In the genomic region with DNA sequence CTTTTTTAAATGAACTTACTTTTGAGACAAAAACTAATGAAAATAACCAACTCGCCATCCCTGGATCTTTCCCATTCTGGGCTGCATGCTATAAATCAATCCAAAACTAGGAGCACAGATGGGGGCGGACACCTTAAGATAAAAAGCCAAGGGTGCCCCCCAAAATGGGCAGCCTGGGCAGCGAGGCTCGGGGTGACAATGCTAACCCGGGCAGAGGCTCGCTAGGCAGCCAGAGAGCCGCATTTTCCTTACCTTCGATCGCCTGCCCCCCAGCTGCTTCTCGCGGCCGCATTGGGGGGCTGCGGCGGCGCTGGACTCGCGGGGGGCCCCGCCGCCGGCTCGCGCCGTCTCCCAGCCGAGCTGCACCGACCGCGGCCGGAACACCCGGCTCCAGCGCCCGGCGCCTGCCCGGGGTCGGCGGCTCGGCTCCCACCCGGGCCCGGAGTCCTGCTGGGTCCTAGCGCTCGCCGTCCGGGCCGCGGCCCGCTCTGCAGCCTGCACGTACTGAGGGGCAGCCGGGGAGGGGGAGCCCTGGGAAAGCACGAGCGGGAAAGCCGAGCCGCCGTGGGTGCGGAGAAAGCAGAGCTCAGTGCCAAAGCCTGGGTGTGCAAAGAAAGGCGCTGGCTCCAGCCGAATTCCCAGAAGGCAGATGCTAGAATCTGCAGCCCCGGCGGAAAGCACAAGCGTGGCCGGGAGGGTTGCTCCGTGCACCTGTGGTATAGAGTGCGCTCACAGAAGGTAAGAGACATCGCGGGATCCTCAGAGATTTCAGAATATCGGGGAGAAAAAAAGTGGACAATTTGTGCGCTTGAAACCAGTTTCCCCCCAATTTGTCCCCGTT, we compare ENCODE assay signal across 8 mouse cellular contexts. TPM values are rescaled to one million over a fixed set of nuclear protein-coding genes. Genes with fewer than 3 reads are reported as not detected.
DNase-seq lines count a peak whose midpoint lies in the region; ATAC-seq and TF ChIP-seq lines count a peak whose summit lies in the region.

A gene (minus strand): TSS at position 364 of the 841 bp plus-strand sequence.

- H3K9ac ChIP-seq in kidney, embryonic 14.5 days (ENCODE audit: low read depth, low read length) = peak within 1 kb of the TSS; percentile 79
- peak within 1 kb of the TSS; percentile 94 for H3K9ac ChIP-seq in liver, adult 2 months (ENCODE audit: low read depth, low read length)

- peaks cover 3% of the 10 kb centered on the region; the same call in 1 of the 2 replicates for H3K79me2 ChIP-seq in liver, adult 2 months (ENCODE audit: control insufficient read depth, insufficient read depth, low read length)

- H3K4me2 ChIP-seq in kidney, embryonic 14.5 days (replicated peaks; ENCODE audit: low read depth, low read length) = peak within 1 kb of the TSS; percentile 86

- H3K4me3 ChIP-seq in bone marrow, adult 2 months (replicated peaks; ENCODE audit: control insufficient read depth, low read depth, low read length) = peak within 1 kb of the TSS; percentile 84
- H3K4me3 ChIP-seq in heart, embryonic 10.5 days = peak within 1 kb of the TSS; percentile 91
- peak within 1 kb of the TSS; percentile 85 for H3K4me3 ChIP-seq in kidney, embryonic 14.5 days (ENCODE audit: low read length)
- peak within 1 kb of the TSS; percentile 95 for H3K4me3 ChIP-seq in liver, adult 2 months (ENCODE audit: insufficient read depth, low read depth, low read length)

- under 1% methylated on average over 66 of the region's 66 CpGs for whole genome bisulfite sequencing in bone marrow, adult 2 months
- WGBS in heart, embryonic 10.5 days = under 1% methylated on average over 66 of the region's 66 CpGs
- under 1% methylated on average over 66 of the region's 66 CpGs for WGBS in kidney, embryonic 14.5 days
- 1% methylated on average over 66 of the region's 66 CpGs for WGBS in liver, adult 2 months

- no peaks in the 10 kb centered on the region for H3K36me3 ChIP-seq in heart, embryonic 10.5 days
- H3K36me3 ChIP-seq in kidney, embryonic 14.5 days (ENCODE audit: control insufficient read depth, insufficient read depth, low read length) = no peaks in the 10 kb centered on the region
- no peaks in the 10 kb centered on the region for H3K36me3 ChIP-seq in liver, adult 2 months (ENCODE audit: control insufficient read depth, insufficient read depth, low read length)

- no peaks in the 10 kb centered on the region for H3K27me3 ChIP-seq in heart, embryonic 10.5 days (ENCODE audit: insufficient read depth, poor library complexity, severe bottlenecking)
- no peaks in the 10 kb centered on the region for H3K27me3 ChIP-seq in kidney, embryonic 14.5 days (ENCODE audit: control insufficient read depth, insufficient read depth, low read length)
- no peaks in the 10 kb centered on the region for H3K27me3 ChIP-seq in liver, adult 2 months (ENCODE audit: control insufficient read depth, insufficient read depth, low read length)

- H3K27ac ChIP-seq in bone marrow, adult 2 months (ENCODE audit: control insufficient read depth, insufficient read depth, low read depth, low read length, poor library complexity) = peak within 1 kb of the TSS; percentile 92
- peak within 1 kb of the TSS; percentile 98 for H3K27ac ChIP-seq in heart, embryonic 10.5 days
- peak within 1 kb of the TSS; percentile 73 for H3K27ac ChIP-seq in kidney, embryonic 14.5 days (ENCODE audit: low read depth, low read length)
- peak within 1 kb of the TSS; percentile 91 for H3K27ac ChIP-seq in liver, adult 2 months (replicated peaks; ENCODE audit: insufficient read depth, low read depth, low read length)

- peak; percentile 32; the same call in 1 of the 2 replicates for TF ChIP-seq POLR2A in bone marrow, adult 2 months (IDR thresholded peaks at IDR 0.05; ENCODE audit: borderline replicate concordance, control insufficient read depth, low read depth, low read length)
- no peak for TF ChIP-seq POLR2A in liver, adult 2 months (IDR thresholded peaks at IDR 0.05; ENCODE audit: extremely low read depth, insufficient read depth, low read length)

- peaks cover 2% of the 10 kb centered on the region for H3K4me1 ChIP-seq in bone marrow, adult 2 months (ENCODE audit: control insufficient read depth, insufficient read depth, low read length)
- H3K4me1 ChIP-seq in heart, embryonic 10.5 days = peaks cover 29% of the 10 kb centered on the region
- H3K4me1 ChIP-seq in kidney, embryonic 14.5 days (ENCODE audit: control insufficient read depth, insufficient read depth, low read length) = peaks cover 23% of the 10 kb centered on the region
- peaks cover 8% of the 10 kb centered on the region; the same call in 1 of the 2 replicates for H3K4me1 ChIP-seq in liver, adult 2 months (ENCODE audit: control insufficient read depth, insufficient read depth, low read length)

- no peak for TF ChIP-seq CTCF in bone marrow, adult 2 months (IDR thresholded peaks at IDR 0.05; ENCODE audit: control insufficient read depth, insufficient read depth, low read length)
- TF ChIP-seq CTCF in liver, adult 2 months (IDR thresholded peaks at IDR 0.05; ENCODE audit: low read depth, low read length) = no peak

- no peaks in the 10 kb centered on the region for H3K9me3 ChIP-seq in heart, embryonic 10.5 days
- no peaks in the 10 kb centered on the region for H3K9me3 ChIP-seq in kidney, embryonic 14.5 days (ENCODE audit: control insufficient read depth, low read length)

- peak; percentile 67 for DNase-seq in CD4-positive helper T cell, adult 2 months (ENCODE audit: low read depth, low spot score)
- peak; percentile 89 for DNase-seq in heart, embryonic 10.5 days (ENCODE audit: low spot score)
- DNase-seq in liver, adult 2 months (ENCODE audit: extremely low read depth, low read depth, low spot score) = no peak
- DNase-seq in spleen, postnatal 36 days (ENCODE audit: low spot score in 2 of 2) = peak; percentile 76 to 83

- peak; percentile 54 for ATAC-seq in erythroblast, adult 5-6 weeks (replicated peaks; ENCODE audit: low FRiP score, poor library complexity, severe bottlenecking)
- peak; percentile 90 for ATAC-seq in kidney, embryonic 14.5 days (ENCODE audit: low FRiP score, low TSS enrichment)
- no peak for ATAC-seq in monocyte, adult 5-6 weeks (replicated peaks; ENCODE audit: insufficient number of reproducible peaks, low FRiP score, low TSS enrichment, poor library complexity, severe bottlenecking)

RNA-seq across cellular contexts. Expression of the gene that starts here (rescaled TPM):
- polyA plus RNA-seq in bone marrow, adult 2 months (2011; ENCODE audit: insufficient read depth, insufficient read length, low replicate concordance, missing spikeins) = 20.7 and 23.7 TPM in 2 replicates
- 87.6 and 115 TPM in 2 replicates for total RNA-seq in erythroblast, adult 5-6 weeks (2015; ENCODE audit: low replicate concordance)
- 84.3 and 113 TPM in 2 replicates for total RNA-seq in erythroblast, adult 5-6 weeks (2017; ENCODE audit: low replicate concordance)
- 60.5 and 65.2 TPM in 2 replicates for polyA plus RNA-seq in heart, embryonic 10.5 days (2016; fragmentation: Nextera tagmentation; extraction: Ambion mirVana)
- 70.2 and 81.3 TPM in 2 replicates for polyA plus RNA-seq in kidney, embryonic 14.5 days (2014; fragmentation: Nextera tagmentation; extraction: Ambion mirVana)
- total RNA-seq in liver, adult 2 months (2014; rRNA removed) = 21.1 and 23.9 TPM in 2 replicates
- polyA plus RNA-seq in liver, adult 2 months (2012; rRNA removed) = 22.4 and 27.3 TPM in 2 replicates
- total RNA-seq in monocyte, adult 5-6 weeks (2017) = 96.6 to 128 TPM (median 99.8 TPM) in 3 replicates
